Mouse (Mus musculus): ENCODE measurements at regions not wholly inside any gene's neighbourhood (a gene's known extent, or its start where the extent isn't known, plus 50 kb on each side); places are given as distances from the start of the nearest gene placed in this dataset.

DNA sequence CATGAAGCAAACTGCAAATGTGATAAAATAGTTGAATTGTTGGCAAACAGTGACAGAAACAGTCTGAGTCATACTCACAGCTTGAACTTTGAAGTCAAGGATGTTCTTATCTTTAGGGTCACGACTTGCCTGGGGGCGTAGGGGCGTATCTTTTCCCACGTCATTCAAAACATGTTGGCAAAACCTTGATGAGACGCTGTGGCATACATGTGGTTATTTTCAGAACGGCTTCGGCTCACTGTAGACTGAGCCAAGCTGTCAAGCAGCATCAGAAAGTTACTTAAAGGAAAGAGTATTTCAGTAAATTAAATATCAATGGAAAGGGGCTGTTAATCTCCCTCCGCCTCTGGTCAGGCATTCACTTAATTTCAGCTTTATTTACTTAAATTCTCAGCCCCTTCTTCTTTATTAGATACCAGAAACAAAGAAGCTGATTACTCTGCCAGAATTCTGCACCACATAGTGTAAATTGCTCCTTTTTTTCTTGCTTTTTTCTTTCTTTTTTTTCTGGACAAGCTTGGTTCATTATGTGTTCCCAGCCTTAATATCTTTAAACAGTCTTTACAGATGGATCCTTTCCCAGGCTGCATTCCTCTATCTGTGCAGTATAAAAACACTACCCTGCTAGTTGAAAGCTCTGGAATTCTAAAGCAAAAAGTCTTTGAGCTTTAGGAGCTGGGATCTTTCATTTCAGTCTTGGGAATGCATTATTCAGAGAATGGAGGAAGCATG lies 302.9 kb upstream of the Epha3 start:
- DNase-seq (ENCODE audit: inconsistent age in 2 of 2, low spot score in 1 of 2) = peak; percentile 41 to 75

DNA sequence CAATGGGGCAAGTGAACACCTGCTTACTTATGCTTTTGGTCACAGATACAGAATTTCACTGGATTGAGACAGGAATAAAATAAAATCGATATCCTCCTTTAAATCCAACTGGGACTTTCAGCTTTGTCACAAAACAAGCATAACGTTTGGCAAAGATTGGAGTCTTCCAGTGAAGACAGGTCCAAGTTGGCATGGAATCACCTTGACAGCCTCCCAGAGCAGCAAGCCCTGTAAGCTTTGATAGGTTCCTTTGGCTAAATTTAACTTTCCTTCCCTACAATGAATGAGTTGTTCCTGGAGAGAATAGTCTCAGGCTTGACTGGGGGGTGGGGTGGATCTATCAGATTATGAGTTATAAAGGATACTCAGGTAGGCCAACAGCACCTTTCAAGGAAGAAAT lies 302.1 kb upstream of the Epha3 start:
- DNase-seq (ENCODE audit: inconsistent age in 2 of 2, low spot score in 1 of 2) = no peak

DNA sequence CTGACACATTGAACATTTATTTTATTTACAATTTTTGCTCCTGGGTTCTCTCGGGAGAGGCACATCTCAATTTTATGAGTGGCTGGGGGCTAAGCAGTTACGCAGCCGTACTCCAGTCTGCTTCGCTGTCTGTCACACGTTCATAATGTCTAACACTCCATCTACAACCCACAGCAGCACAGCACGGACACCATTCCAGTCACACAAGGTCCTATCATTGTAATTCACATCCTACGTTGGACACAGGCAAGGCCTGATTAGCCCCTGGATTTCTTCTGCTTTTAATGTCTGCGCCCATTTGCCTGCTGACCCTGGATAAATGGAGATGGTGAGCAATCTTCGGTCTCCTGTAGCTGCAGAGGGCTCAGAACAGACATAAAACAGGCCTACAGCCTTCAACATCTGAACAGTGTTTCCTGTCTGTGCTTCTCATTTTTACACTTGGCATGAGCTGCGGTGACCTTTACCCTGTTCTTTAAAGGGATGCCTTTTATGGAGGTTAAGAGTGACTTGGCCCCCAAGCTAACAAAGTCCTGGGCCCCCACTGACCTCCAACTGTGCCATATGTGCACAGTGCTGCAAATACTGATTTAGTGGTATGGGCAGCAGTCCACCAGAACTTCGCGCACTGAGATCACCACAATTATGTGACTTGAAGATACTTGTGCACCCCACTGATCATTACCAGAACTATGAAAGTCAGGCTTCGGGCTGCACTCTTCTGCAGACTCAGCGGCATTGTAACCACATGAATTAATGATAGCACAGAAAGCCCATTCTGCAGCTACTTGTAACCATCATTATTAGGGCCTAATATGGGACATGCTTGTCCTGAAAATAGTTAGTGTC lies 281.9 kb upstream of the Epha3 start:
- DNase-seq (ENCODE audit: inconsistent age in 2 of 2, low spot score in 1 of 2) = no peak
